Mouse (Mus musculus): ENCODE results near the gene Ankrd44. TPM values are rescaled to one million over a fixed set of nuclear protein-coding genes. Genes with fewer than 3 reads are reported as not detected.

Gene Ankrd44
- total RNA-seq, 1 experiment = 10.2 TPM

DNA sequence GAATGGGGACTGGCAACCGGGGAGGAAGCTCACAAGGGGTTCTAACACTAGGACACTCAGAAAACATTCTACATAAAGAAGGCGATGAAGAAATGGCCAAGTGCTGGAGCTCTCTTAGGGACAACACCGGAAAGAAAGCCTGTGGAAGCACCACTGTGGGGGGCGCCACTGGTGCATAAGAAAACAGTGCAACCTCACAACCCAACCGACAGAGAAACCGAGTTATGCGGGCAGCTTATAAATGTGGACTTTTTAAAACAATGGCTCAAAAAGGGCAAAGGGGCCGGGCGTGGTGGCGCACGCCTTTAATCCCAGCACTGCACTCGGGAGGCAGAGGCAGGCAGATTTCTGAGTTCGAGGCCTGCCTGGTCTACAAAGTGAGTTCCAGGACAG is 117.1 kb downstream of the Ankrd44 start:
- in situ Hi-C loops (cut with MboI; ENCODE audit: low sequenced_read_pairs in 2 of 2, unreplicated experiment in 2 of 2) = no loop called here
- Histone ChIP-seq H3K9me3 (ENCODE audit: control insufficient read depth, insufficient read depth, low read depth, low read length) (no peaks in the 10 kb centered on the region), H3K36me3 (ENCODE audit: control insufficient read depth, insufficient read depth, low read length, poor library complexity, severe bottlenecking) (no peaks in the 10 kb centered on the region), H3K4me1 (ENCODE audit: control insufficient read depth in 2 of 2, insufficient read depth in 2 of 2, low read length in 2 of 2, poor library complexity in 1 of 2) (no peaks in the 10 kb centered on the region), H3K9ac (ENCODE audit: insufficient read depth, low read depth, low read length, poor library complexity, severe bottlenecking) (no peak overlapping the region), H3K4me3 (ENCODE audit: insufficient read depth in 1 of 2, low read depth in 1 of 2, low read length in 2 of 2, poor library complexity in 1 of 2, severe bottlenecking in 1 of 2) (no peak overlapping the region), H3K27ac (ENCODE audit: insufficient read depth, low read depth, low read length, poor library complexity, severe bottlenecking) (no peak overlapping the region)
- TF ChIP-seq CHD2 (IDR thresholded peaks at IDR 0.05; ENCODE audit: low read depth, low read length) (no peak), MAFK (IDR thresholded peaks at IDR 0.05; ENCODE audit: insufficient read depth, low read depth, low read length) (no peak), ZC3H11A (IDR thresholded peaks at IDR 0.05; ENCODE audit: borderline replicate concordance, low read depth, low read length) (no peak), HCFC1 (IDR thresholded peaks at IDR 0.05; ENCODE audit: borderline replicate concordance, insufficient read depth, low read length) (no peak), ZNF384 (IDR thresholded peaks at IDR 0.05; ENCODE audit: low read depth, low read length) (no peak)
- DNase-seq (ENCODE audit: low read depth, low spot score) = no peak

DNA sequence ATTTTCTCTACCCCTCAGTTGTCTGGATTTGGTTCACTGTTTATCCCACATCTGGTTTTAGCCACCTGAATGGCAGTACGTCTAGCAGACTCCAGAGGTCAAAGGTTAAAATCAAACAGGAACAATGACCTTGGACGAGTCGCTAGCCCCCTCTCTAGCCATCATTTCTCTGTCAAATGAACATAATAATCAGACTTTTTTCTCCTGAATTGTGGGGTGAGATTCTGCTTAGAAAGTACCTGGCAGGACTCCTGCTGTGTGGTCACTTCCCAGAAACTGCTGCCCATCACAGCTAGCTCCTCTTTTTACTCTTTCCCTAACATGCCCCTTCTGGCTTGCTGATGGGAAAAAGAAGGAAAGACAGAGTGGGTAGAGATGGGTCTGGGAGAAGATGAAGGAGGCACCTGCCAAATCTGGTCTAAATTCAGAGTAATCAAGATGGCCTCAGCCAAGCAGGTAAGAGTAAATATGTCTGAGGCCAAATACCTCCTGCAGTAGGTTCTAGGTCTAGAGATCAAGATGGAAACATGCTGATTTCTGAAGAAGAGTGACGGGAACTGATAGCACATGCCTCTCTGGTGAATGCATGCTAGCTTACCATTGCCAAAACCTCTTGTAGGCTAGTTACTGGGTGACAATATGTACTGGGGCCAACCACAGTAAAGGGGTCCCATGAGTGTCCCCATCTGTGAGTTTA is 117.6 kb downstream of the Ankrd44 start:
- in situ Hi-C loops (cut with MboI; ENCODE audit: low sequenced_read_pairs in 2 of 2, unreplicated experiment in 2 of 2) = no loop called here

GRCm38 (mm10) chr1:54807832-54808231 is 118.4 kb downstream of the Ankrd44 start:
- TF ChIP-seq HCFC1 (IDR thresholded peaks at IDR 0.05; ENCODE audit: borderline replicate concordance, insufficient read depth, low read length) = no peak
- TF ChIP-seq ZNF384 (IDR thresholded peaks at IDR 0.05; ENCODE audit: low read depth, low read length) = no peak
- Histone ChIP-seq H3K4me3 (ENCODE audit: insufficient read depth in 1 of 2, low read depth in 1 of 2, low read length in 2 of 2, poor library complexity in 1 of 2, severe bottlenecking in 1 of 2) (no peak overlapping the region), H3K9ac (ENCODE audit: insufficient read depth, low read depth, low read length, poor library complexity, severe bottlenecking) (peak overlapping the region; percentile 2; the same call in 1 of the 2 replicates), H3K27ac (ENCODE audit: insufficient read depth, low read depth, low read length, poor library complexity, severe bottlenecking) (no peak overlapping the region), H3K36me3 (ENCODE audit: control insufficient read depth, insufficient read depth, low read length, poor library complexity, severe bottlenecking) (no peaks in the 10 kb centered on the region), H3K4me1 (ENCODE audit: control insufficient read depth in 2 of 2, insufficient read depth in 2 of 2, low read length in 2 of 2, poor library complexity in 1 of 2) (no peaks in the 10 kb centered on the region), H3K9me3 (ENCODE audit: control insufficient read depth, insufficient read depth, low read depth, low read length) (no peaks in the 10 kb centered on the region)
- in situ Hi-C loops (cut with MboI; ENCODE audit: low sequenced_read_pairs in 2 of 2, unreplicated experiment in 2 of 2) = no loop called here
- DNase-seq (ENCODE audit: low read depth, low spot score) = no peak

More for the DNA sequence above, 117.6 kb downstream of the Ankrd44 start:
- no peak overlapping the region for H3K9ac ChIP-seq (ENCODE audit: insufficient read depth, low read depth, low read length, poor library complexity, severe bottlenecking)
- no peaks in the 10 kb centered on the region for H3K4me1 ChIP-seq (ENCODE audit: control insufficient read depth in 2 of 2, insufficient read depth in 2 of 2, low read length in 2 of 2, poor library complexity in 1 of 2)
- no peak overlapping the region for H3K4me3 ChIP-seq (ENCODE audit: insufficient read depth in 1 of 2, low read depth in 1 of 2, low read length in 2 of 2, poor library complexity in 1 of 2, severe bottlenecking in 1 of 2)
- no peaks in the 10 kb centered on the region for H3K9me3 ChIP-seq (ENCODE audit: control insufficient read depth, insufficient read depth, low read depth, low read length)
- H3K36me3 ChIP-seq (ENCODE audit: control insufficient read depth, insufficient read depth, low read length, poor library complexity, severe bottlenecking) = no peaks in the 10 kb centered on the region
- TF ChIP-seq MAFK (IDR thresholded peaks at IDR 0.05; ENCODE audit: insufficient read depth, low read depth, low read length) = no peak
- TF ChIP-seq CHD2 (IDR thresholded peaks at IDR 0.05; ENCODE audit: low read depth, low read length) = no peak
- no peak for TF ChIP-seq ZC3H11A (IDR thresholded peaks at IDR 0.05; ENCODE audit: borderline replicate concordance, low read depth, low read length)
- TF ChIP-seq HCFC1 (IDR thresholded peaks at IDR 0.05; ENCODE audit: borderline replicate concordance, insufficient read depth, low read length) = no peak
- TF ChIP-seq ZNF384 (IDR thresholded peaks at IDR 0.05; ENCODE audit: low read depth, low read length) = no peak
- no peak for DNase-seq (ENCODE audit: low read depth, low spot score)
- H3K27ac ChIP-seq (ENCODE audit: insufficient read depth, low read depth, low read length, poor library complexity, severe bottlenecking) = no peak overlapping the region

DNA sequence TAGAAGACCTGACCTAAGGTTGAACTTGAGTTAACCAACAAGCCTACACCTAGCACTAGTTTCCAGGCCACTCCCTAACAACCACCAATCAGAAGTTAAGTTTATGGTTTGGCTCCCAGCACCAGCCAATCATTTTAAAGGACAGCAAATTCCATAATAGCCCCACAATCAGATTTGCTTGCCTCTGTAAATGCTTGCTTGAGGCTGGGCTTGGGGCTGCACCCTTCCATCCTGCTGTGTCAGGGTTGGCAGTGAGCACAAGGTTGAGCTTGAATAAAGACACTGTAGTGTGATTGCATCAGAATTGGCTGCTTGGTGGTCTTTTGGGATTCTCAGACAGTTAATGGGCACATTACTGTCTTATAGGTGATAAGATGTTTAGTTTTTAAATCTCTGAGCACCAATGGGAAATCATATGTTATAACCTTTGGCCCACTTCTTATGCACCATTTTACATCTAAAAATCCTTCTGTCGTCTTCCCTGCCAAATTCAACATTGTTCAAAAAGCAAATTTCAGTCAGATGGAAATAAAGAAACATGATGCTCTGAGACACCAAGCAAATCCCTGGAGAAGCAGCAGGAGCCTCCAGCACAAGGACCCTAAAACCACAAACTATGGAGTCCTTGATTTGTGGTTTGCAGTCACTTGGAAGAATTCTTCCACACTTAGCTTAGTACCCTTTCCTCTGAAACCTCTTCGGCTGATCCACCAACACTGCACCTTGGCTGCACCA is 119.9 kb downstream of the Ankrd44 start:
- no peak overlapping the region for H3K9ac ChIP-seq (ENCODE audit: insufficient read depth, low read depth, low read length, poor library complexity, severe bottlenecking)
- H3K4me3 ChIP-seq (ENCODE audit: insufficient read depth in 1 of 2, low read depth in 1 of 2, low read length in 2 of 2, poor library complexity in 1 of 2, severe bottlenecking in 1 of 2) = no peak overlapping the region
- no peaks in the 10 kb centered on the region for H3K36me3 ChIP-seq (ENCODE audit: control insufficient read depth, insufficient read depth, low read length, poor library complexity, severe bottlenecking)
- no peak overlapping the region for H3K27ac ChIP-seq (ENCODE audit: insufficient read depth, low read depth, low read length, poor library complexity, severe bottlenecking)
- DNase-seq (ENCODE audit: low read depth, low spot score) = no peak
- H3K9me3 ChIP-seq (ENCODE audit: control insufficient read depth, insufficient read depth, low read depth, low read length) = no peaks in the 10 kb centered on the region
- in situ Hi-C loops (cut with MboI; ENCODE audit: low sequenced_read_pairs in 2 of 2, unreplicated experiment in 2 of 2) = no loop called here
- no peaks in the 10 kb centered on the region for H3K4me1 ChIP-seq (ENCODE audit: control insufficient read depth in 2 of 2, insufficient read depth in 2 of 2, low read length in 2 of 2, poor library complexity in 1 of 2)
- no peak for TF ChIP-seq ZNF384 (IDR thresholded peaks at IDR 0.05; ENCODE audit: low read depth, low read length)
- no peak for TF ChIP-seq HCFC1 (IDR thresholded peaks at IDR 0.05; ENCODE audit: borderline replicate concordance, insufficient read depth, low read length)
- no peak for TF ChIP-seq ZC3H11A (IDR thresholded peaks at IDR 0.05; ENCODE audit: borderline replicate concordance, low read depth, low read length)
- TF ChIP-seq CHD2 (IDR thresholded peaks at IDR 0.05; ENCODE audit: low read depth, low read length) = no peak
- no peak for TF ChIP-seq MAFK (IDR thresholded peaks at IDR 0.05; ENCODE audit: insufficient read depth, low read depth, low read length)

Data from ES-E14 (cell line).